Mouse (Mus musculus): ENCODE data around the gene Gse1. TPM values are rescaled to one million over a fixed set of nuclear protein-coding genes. Genes with fewer than 3 reads are reported as not detected.

Gene Gse1
- polyA plus RNA-seq, 1 experiment from 2014 or later = 22.2 TPM

DNA sequence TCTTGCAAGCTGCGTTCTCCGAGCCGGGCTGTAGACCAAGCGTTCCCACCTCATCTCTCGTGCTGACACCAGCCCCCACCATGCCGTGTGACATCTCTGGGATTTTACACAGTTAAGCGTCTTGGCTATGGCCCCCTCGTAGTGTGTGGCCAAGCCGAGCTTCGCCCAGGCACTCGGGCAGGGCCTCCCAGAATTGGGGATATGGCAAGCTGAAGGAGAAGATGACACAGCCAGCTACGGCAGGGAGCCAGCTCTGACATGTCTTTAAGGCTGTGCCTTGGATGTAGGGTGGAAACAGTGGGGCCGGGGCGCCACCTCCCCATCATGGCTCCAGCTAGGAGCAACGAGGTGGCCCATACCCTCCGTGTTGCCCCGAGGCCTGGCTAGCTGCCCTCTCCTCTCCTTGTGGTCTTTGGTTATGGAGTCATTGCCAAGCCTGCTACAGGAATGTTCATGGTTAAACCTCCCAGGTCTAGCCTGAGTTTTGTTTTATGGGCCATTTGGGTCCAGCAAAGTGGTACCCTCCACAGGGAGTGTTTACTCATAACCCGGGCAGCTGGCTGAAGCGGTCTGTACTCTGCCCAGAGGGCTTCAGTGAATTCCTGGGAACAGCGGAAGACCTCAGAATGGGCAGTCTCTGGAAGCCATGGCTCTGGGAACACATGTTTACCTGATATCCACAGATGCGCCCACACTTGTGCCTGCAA lies 89.0 kb downstream of the Gse1 start:
- Histone ChIP-seq H3K36me3 (ENCODE audit: control insufficient read depth, insufficient read depth, low read length) (no peaks in the 10 kb centered on the region), H3K27me3 (ENCODE audit: control insufficient read depth, insufficient read depth, low read length) (no peaks in the 10 kb centered on the region), H3K27ac (ENCODE audit: low read depth, low read length) (no peak overlapping the region), H3K4me1 (replicated peaks; ENCODE audit: control insufficient read depth, insufficient read depth, low read length) (peaks cover 9% of the 10 kb centered on the region), H3K9me3 (ENCODE audit: control insufficient read depth, low read length) (no peaks in the 10 kb centered on the region), H3K4me2 (ENCODE audit: low read depth, low read length, severe bottlenecking) (no peak overlapping the region), H3K9ac (ENCODE audit: low read length) (no peak overlapping the region), H3K4me3 (ENCODE audit: low read depth, low read length) (no peak overlapping the region)
- ATAC-seq (replicated peaks; ENCODE audit: low FRiP score) (no peak), DNase-seq (ENCODE audit: low spot score) (no peak)
- WGBS = 89% methylated on average over 21 of the region's 21 CpGs

DNA sequence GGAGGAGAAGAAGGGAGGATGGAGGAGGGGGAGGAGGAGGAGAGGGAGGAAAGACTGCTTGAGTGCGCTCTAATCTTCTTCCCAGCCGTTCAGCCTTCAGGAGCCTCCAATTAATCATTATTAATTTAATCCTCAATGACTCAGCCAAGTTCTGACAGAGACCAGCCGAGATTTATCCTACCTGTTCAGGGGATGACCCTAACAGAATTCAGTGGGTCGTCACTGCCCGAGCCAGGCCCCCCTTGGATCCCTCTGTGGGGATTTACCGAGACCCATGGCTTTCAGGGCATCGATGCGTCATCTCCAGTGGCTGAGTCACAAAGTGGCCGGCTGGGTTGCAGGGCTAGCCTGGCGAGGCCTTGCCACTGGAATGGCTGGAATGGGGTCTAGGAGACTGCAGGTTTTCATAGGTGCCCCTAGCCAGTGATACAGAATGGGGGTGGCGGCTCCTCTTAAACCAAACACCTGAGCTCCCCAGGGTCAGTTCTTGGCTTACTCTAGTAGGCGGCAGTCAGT lies 90.3 kb downstream of the Gse1 start:
- Histone ChIP-seq H3K4me1 (replicated peaks; ENCODE audit: control insufficient read depth, insufficient read depth, low read length) (peaks cover 21% of the 10 kb centered on the region), H3K9ac (ENCODE audit: low read length) (no peak overlapping the region), H3K27ac (ENCODE audit: low read depth, low read length) (no peak overlapping the region), H3K27me3 (ENCODE audit: control insufficient read depth, insufficient read depth, low read length) (no peaks in the 10 kb centered on the region), H3K9me3 (ENCODE audit: control insufficient read depth, low read length) (no peaks in the 10 kb centered on the region), H3K4me3 (ENCODE audit: low read depth, low read length) (no peak overlapping the region), H3K4me2 (ENCODE audit: low read depth, low read length, severe bottlenecking) (no peak overlapping the region), H3K36me3 (ENCODE audit: control insufficient read depth, insufficient read depth, low read length) (no peaks in the 10 kb centered on the region)
- ATAC-seq (replicated peaks; ENCODE audit: low FRiP score) = no peak
- WGBS = 68% methylated on average over 12 of the region's 12 CpGs
- DNase-seq (ENCODE audit: low spot score) = no peak

DNA sequence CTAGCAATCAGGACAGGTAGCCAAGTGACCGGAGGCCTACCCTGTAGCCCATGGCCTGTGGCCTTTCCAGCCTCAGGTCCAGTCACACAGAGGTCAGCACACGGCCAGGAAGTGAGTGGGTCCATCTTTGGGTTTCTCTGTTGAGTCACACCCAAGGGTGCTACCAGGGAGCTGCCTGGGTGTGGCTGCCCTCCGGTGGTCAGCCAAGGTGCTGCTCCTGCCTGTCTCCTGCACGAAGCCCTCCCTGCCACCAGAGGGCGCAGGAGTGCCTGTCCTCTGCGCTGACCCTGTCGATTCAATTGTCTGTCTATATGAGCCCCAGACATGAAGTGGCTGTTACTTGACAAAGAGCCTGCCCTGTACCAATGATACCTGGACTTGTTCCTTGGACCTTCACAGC lies 91.2 kb downstream of the Gse1 start:
- Histone ChIP-seq H3K4me2 (ENCODE audit: low read depth, low read length, severe bottlenecking) (no peak overlapping the region), H3K9me3 (ENCODE audit: control insufficient read depth, low read length) (no peaks in the 10 kb centered on the region), H3K27me3 (ENCODE audit: control insufficient read depth, insufficient read depth, low read length) (no peaks in the 10 kb centered on the region), H3K36me3 (ENCODE audit: control insufficient read depth, insufficient read depth, low read length) (no peaks in the 10 kb centered on the region), H3K4me1 (replicated peaks; ENCODE audit: control insufficient read depth, insufficient read depth, low read length) (peaks cover 26% of the 10 kb centered on the region), H3K27ac (ENCODE audit: low read depth, low read length) (no peak overlapping the region), H3K4me3 (ENCODE audit: low read depth, low read length) (no peak overlapping the region), H3K9ac (ENCODE audit: low read length) (no peak overlapping the region)
- 20% methylated on average over 7 of the region's 7 CpGs for whole genome bisulfite sequencing
- peak; percentile 90 for DNase-seq (ENCODE audit: low spot score)
- no peak for ATAC-seq (replicated peaks; ENCODE audit: low FRiP score)

DNA sequence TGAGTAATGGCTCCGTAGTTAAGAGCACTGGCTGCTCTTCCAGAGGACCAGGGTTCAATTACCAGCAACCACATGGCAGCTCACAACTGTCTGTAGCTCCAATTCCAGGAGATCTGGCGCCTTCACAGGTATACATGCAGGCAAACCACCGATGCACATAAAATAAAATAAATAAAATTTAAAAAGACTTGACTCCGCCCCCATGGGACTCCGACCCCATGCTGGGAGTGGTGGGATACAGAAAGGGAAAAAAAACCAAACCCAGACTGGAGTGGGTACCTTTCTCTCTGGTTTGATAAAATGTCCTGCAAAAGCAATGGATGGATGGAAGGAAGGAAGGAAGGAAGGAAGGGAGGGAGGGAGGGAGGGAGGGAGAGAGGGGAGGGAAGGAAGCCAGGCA lies 91.9 kb downstream of the Gse1 start:
- Histone ChIP-seq H3K27me3 (ENCODE audit: control insufficient read depth, insufficient read depth, low read length) (no peaks in the 10 kb centered on the region), H3K4me1 (replicated peaks; ENCODE audit: control insufficient read depth, insufficient read depth, low read length) (peaks cover 26% of the 10 kb centered on the region), H3K4me2 (ENCODE audit: low read depth, low read length, severe bottlenecking) (no peak overlapping the region), H3K27ac (ENCODE audit: low read depth, low read length) (no peak overlapping the region), H3K9ac (ENCODE audit: low read length) (no peak overlapping the region), H3K4me3 (ENCODE audit: low read depth, low read length) (no peak overlapping the region), H3K36me3 (ENCODE audit: control insufficient read depth, insufficient read depth, low read length) (no peaks in the 10 kb centered on the region), H3K9me3 (ENCODE audit: control insufficient read depth, low read length) (no peaks in the 10 kb centered on the region)
- no peak for ATAC-seq (replicated peaks; ENCODE audit: low FRiP score)
- DNase-seq (ENCODE audit: low spot score) = no peak
- 88% methylated on average over 5 of the region's 5 CpGs for WGBS

DNA sequence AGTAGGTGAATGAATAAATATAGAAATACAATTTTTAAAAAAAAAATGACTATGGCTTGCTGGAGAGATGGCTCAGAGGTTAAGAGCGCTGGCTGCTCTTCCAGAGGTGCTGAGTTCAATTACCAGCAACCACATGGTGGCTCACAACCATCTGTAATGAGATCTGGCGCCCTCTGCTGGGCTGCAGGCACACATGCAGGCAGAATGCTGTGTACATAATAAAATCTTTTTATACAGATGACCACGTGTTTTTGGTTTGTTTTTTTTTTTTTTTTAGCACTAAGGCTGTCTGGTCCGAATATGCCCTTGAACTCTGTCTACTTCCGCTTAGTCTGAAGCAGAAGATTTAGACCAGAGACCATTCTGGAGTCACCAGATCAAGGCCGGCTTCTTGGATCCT lies 93.5 kb downstream of the Gse1 start:
- Histone ChIP-seq H3K4me3 (ENCODE audit: low read depth, low read length) (no peak overlapping the region), H3K4me2 (ENCODE audit: low read depth, low read length, severe bottlenecking) (no peak overlapping the region), H3K27ac (ENCODE audit: low read depth, low read length) (no peak overlapping the region), H3K27me3 (ENCODE audit: control insufficient read depth, insufficient read depth, low read length) (no peaks in the 10 kb centered on the region), H3K9me3 (ENCODE audit: control insufficient read depth, low read length) (no peaks in the 10 kb centered on the region), H3K4me1 (replicated peaks; ENCODE audit: control insufficient read depth, insufficient read depth, low read length) (peaks cover 28% of the 10 kb centered on the region), H3K9ac (ENCODE audit: low read length) (no peak overlapping the region), H3K36me3 (ENCODE audit: control insufficient read depth, insufficient read depth, low read length) (no peaks in the 10 kb centered on the region)
- DNase-seq (ENCODE audit: low spot score) (no peak), ATAC-seq (replicated peaks; ENCODE audit: low FRiP score) (no peak)
- 44% methylated on average over 6 of the region's 6 CpGs for WGBS

DNA sequence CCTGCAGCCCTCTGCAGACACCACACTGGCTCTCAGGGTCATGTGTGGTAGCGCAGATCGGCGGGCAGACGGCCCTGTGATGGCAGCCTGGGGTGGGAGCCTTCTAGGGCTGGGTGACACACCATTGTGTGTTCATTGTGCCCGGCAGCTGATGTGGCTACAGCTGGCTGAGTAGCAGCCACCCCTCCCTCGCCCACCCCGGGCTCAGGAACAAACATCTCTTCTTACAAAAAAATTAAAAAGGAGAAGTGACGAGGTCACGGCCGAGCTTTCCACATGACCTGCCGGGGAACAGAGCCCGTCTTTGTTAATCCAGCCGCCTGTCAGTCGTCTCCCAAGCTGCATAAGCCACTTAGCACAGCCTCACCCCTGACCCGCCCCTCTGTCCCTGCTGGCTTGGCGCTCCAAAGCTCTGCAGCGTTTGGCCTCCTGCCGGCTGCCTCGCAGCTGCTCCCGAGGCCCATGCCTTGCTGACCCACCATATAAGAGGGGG lies 94.7 kb downstream of the Gse1 start:
- Histone ChIP-seq H3K9ac (ENCODE audit: low read length) (peak overlapping the region; percentile 52), H3K4me1 (replicated peaks; ENCODE audit: control insufficient read depth, insufficient read depth, low read length) (peaks cover 31% of the 10 kb centered on the region), H3K36me3 (ENCODE audit: control insufficient read depth, insufficient read depth, low read length) (no peaks in the 10 kb centered on the region), H3K4me3 (ENCODE audit: low read depth, low read length) (no peak overlapping the region), H3K9me3 (ENCODE audit: control insufficient read depth, low read length) (no peaks in the 10 kb centered on the region), H3K27ac (ENCODE audit: low read depth, low read length) (peak overlapping the region; percentile 78), H3K27me3 (ENCODE audit: control insufficient read depth, insufficient read depth, low read length) (no peaks in the 10 kb centered on the region), H3K4me2 (ENCODE audit: low read depth, low read length, severe bottlenecking) (peak overlapping the region; percentile 15; the same call in 1 of the 2 replicates)
- 2% methylated on average over 20 of the region's 20 CpGs for WGBS
- peak; percentile 81 for DNase-seq (ENCODE audit: low spot score)
- peak; percentile 78 for ATAC-seq (replicated peaks; ENCODE audit: low FRiP score)

DNA sequence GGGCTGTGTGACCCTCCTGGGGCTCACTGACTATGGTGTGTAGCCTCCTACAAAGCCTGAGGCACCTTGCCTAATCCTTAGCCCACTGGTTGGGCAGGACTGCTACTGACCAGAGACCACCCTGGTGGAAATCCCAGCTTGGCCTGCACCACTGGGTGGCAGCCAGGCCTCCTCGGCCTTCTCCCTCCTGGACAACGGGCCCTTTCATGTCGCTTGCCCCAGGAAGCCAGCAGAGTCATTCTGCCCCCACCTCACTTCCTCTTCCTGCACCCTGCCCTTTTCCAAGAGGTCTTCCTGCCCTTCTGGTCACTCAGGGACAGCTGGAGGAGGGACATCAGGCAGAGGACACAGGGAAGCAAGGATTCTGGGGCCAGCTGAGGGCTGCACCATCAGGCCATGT lies 96.3 kb downstream of the Gse1 start:
- Histone ChIP-seq H3K9me3 (ENCODE audit: control insufficient read depth, low read length) (no peaks in the 10 kb centered on the region), H3K27me3 (ENCODE audit: control insufficient read depth, insufficient read depth, low read length) (no peaks in the 10 kb centered on the region; the same call in 1 of the 2 replicates), H3K4me2 (ENCODE audit: low read depth, low read length, severe bottlenecking) (no peak overlapping the region), H3K36me3 (ENCODE audit: control insufficient read depth, insufficient read depth, low read length) (no peaks in the 10 kb centered on the region), H3K4me3 (ENCODE audit: low read depth, low read length) (no peak overlapping the region), H3K9ac (ENCODE audit: low read length) (no peak overlapping the region), H3K4me1 (replicated peaks; ENCODE audit: control insufficient read depth, insufficient read depth, low read length) (peaks cover 26% of the 10 kb centered on the region), H3K27ac (ENCODE audit: low read depth, low read length) (no peak overlapping the region)
- WGBS = 64% methylated on average over 3 of the region's 3 CpGs
- ATAC-seq (replicated peaks; ENCODE audit: low FRiP score) (no peak), DNase-seq (ENCODE audit: low spot score) (no peak)

DNA sequence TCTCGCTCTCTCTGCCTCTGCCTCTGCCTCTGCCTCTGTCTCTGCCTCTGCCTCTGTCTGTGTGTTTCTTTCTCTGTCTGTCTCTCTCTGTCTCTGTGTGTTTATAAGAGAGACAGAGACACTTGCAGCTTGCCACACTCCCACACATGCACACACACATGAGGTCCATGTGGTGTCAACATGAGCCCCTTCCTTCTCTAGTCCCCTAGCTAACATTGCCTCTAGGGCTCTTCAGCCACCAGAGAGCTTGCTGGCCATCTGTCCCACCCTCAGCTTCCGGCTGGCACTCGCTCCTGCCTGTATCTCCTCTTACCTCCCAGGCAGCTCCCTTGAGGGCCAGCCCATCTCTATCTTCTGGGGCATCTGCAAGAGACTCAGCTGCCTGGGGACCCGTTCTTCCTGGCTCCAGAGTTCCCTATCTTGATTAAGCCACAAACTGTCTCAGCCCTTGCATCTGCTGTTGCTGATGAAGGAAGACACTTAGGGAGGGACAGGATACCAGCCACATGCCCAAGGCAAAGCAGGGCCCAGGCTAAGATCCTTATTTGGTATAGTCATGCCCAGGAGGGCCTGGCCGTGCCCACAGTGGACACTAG lies 97.0 kb downstream of the Gse1 start:
- Histone ChIP-seq H3K9me3 (ENCODE audit: control insufficient read depth, low read length) (no peaks in the 10 kb centered on the region), H3K27me3 (ENCODE audit: control insufficient read depth, insufficient read depth, low read length) (no peaks in the 10 kb centered on the region; the same call in none of the 2 replicates), H3K36me3 (ENCODE audit: control insufficient read depth, insufficient read depth, low read length) (no peaks in the 10 kb centered on the region), H3K4me2 (ENCODE audit: low read depth, low read length, severe bottlenecking) (no peak overlapping the region), H3K4me1 (replicated peaks; ENCODE audit: control insufficient read depth, insufficient read depth, low read length) (peaks cover 26% of the 10 kb centered on the region), H3K9ac (ENCODE audit: low read length) (no peak overlapping the region), H3K4me3 (ENCODE audit: low read depth, low read length) (no peak overlapping the region), H3K27ac (ENCODE audit: low read depth, low read length) (no peak overlapping the region)
- DNase-seq (ENCODE audit: low spot score) = no peak
- no peak for ATAC-seq (replicated peaks; ENCODE audit: low FRiP score)
- WGBS = 72% methylated on average over 5 of the region's 5 CpGs
